Mouse (Mus musculus) lung, postnatal 10 days (tissue): ENCODE measurements around the gene Hectd1.

Experiments used
- DNase-seq: peaks from one replicate; pipeline ENCODE4 v3.0.0; 2021

The Hectd1 gene

GRCm38 (mm10) chr12:51699623-51700393, 129.5 kb downstream of the Hectd1 start:
- peak; percentile 11 for DNase-seq

- DNase-seq, result no peak
Observed at GRCm38 (mm10) chr12:51696157-51696556, 133.2 kb downstream of the Hectd1 start.

- DNase-seq, result no peak
Observed at GRCm38 (mm10) chr12:51694966-51695365, 134.4 kb downstream of the Hectd1 start.

GRCm38 (mm10) chr12:51694096-51694495, 135.2 kb downstream of the Hectd1 start:
- DNase-seq, result no peak
